Mouse (Mus musculus): ENCODE data around the gene Car7. TPM values are rescaled to one million over a fixed set of nuclear protein-coding genes. Genes with fewer than 3 reads are reported as not detected.

Gene Car7
- total and polyA plus RNA-seq, 3 experiments: 2.4 to 2.9 TPM; not detected in 1

GRCm38 (mm10) chr8:104542160-104542559 lies 7.7 kb downstream of the Car7 start:
- peaks cover 3 to 14% of the 10 kb centered on the region in 2 experiments; a peak in 3 of 4 replicates for H3K4me1 ChIP-seq (ENCODE audit: control insufficient read depth in 1 of 2, insufficient read depth in 2 of 2, low read length in 2 of 2)
- no peak overlapping the region for H3K9ac ChIP-seq (ENCODE audit: control insufficient read depth, low read depth, low read length, poor library complexity, severe bottlenecking)
- H3K79me2 ChIP-seq (ENCODE audit: control insufficient read depth, insufficient read depth, low read length, poor library complexity): no peaks in the 10 kb centered on the region
- TF ChIP-seq CHD2 (IDR thresholded peaks at IDR 0.05; ENCODE audit: low read length) (no peak), TBP (IDR thresholded peaks at IDR 0.05; ENCODE audit: low read depth, low read length) (no peak), ELF1 (IDR thresholded peaks at IDR 0.05; ENCODE audit: low read depth, low read length) (no peak), POLR2A (IDR thresholded peaks at IDR 0.05; ENCODE audit: control insufficient read depth in 1 of 2, insufficient read depth in 1 of 2, low read depth in 1 of 2, low read length in 2 of 2, poor library complexity in 1 of 2) (no peak), ZKSCAN1 (IDR thresholded peaks at IDR 0.05; ENCODE audit: low read depth, low read length) (no peak), GATA1 (IDR thresholded peaks at IDR 0.05; ENCODE audit: low read depth, low read length) (no peak), NRF1 (IDR thresholded peaks at IDR 0.05; ENCODE audit: insufficient read depth, low read depth, low read length, poor library complexity, severe bottlenecking) (no peak), UBTF (IDR thresholded peaks at IDR 0.05; ENCODE audit: borderline replicate concordance, insufficient read depth, low read depth, low read length) (no peak), POLR2AphosphoS2 (IDR thresholded peaks at IDR 0.05; ENCODE audit: low read length) (no peak), CTCF (IDR thresholded peaks at IDR 0.05 in 2 of 3, conservative IDR thresholded peaks at IDR 0.05 in 1 of 3; ENCODE audit: control insufficient read depth in 1 of 3, insufficient read depth in 1 of 3, low read depth in 2 of 3, low read length in 3 of 3, poor library complexity in 1 of 3, severe bottlenecking in 1 of 3) (no peak), SMC3 (IDR thresholded peaks at IDR 0.05; ENCODE audit: low read depth, low read length) (no peak), NELFE (IDR thresholded peaks at IDR 0.05; ENCODE audit: low read depth, low read length) (no peak), CHD1 (IDR thresholded peaks at IDR 0.05; ENCODE audit: low read depth, low read length) (no peak), ZC3H11A (IDR thresholded peaks at IDR 0.05; ENCODE audit: low read depth, low read length) (no peak), BHLHE40 (IDR thresholded peaks at IDR 0.05; ENCODE audit: borderline replicate concordance, low read depth, low read length) (no peak), MEF2A (IDR thresholded peaks at IDR 0.05; ENCODE audit: extremely low read depth, insufficient replicate concordance, low read depth, low read length, poor library complexity, severe bottlenecking) (no peak), MYC (IDR thresholded peaks at IDR 0.05; ENCODE audit: low read depth, low read length) (no peak), RCOR1 (IDR thresholded peaks at IDR 0.05; ENCODE audit: low read depth, low read length) (no peak), RAD21 (IDR thresholded peaks at IDR 0.05; ENCODE audit: low read depth, low read length) (no peak), MXI1 (IDR thresholded peaks at IDR 0.05; ENCODE audit: low read depth, low read length) (no peak)
- H3K27me3 ChIP-seq (ENCODE audit: control insufficient read depth in 1 of 2, insufficient read depth in 2 of 2, low read length in 2 of 2): no peaks in the 10 kb centered on the region
- H3K27ac ChIP-seq (ENCODE audit: control insufficient read depth, low read depth, low read length): no peak overlapping the region
- DNase-seq (ENCODE audit: low read depth, low spot score): no peak
- no peak overlapping the region for H3K4me3 ChIP-seq (ENCODE audit: control insufficient read depth in 1 of 2, insufficient read depth in 1 of 2, low read depth in 2 of 2, low read length in 2 of 2)
- H3K9me3 ChIP-seq (replicated peaks; ENCODE audit: insufficient read depth, low read length): no peaks in the 10 kb centered on the region
- peaks cover 0 to 9% of the 10 kb centered on the region in 2 experiments; a peak in 2 of 4 replicates for H3K36me3 ChIP-seq (ENCODE audit: control insufficient read depth in 1 of 2, insufficient read depth in 2 of 2, low read length in 2 of 2)

GRCm38 (mm10) chr8:104543440-104544045 lies 9.1 kb downstream of the Car7 start:
- no peaks in the 10 kb centered on the region for H3K27me3 ChIP-seq (ENCODE audit: control insufficient read depth in 1 of 2, insufficient read depth in 2 of 2, low read length in 2 of 2)
- no peaks in the 10 kb centered on the region for H3K79me2 ChIP-seq (ENCODE audit: control insufficient read depth, insufficient read depth, low read length, poor library complexity)
- no peak overlapping the region for H3K4me3 ChIP-seq (ENCODE audit: control insufficient read depth in 1 of 2, insufficient read depth in 1 of 2, low read depth in 2 of 2, low read length in 2 of 2)
- TF ChIP-seq CTCF (IDR thresholded peaks at IDR 0.05 in 2 of 3, conservative IDR thresholded peaks at IDR 0.05 in 1 of 3; ENCODE audit: control insufficient read depth in 1 of 3, insufficient read depth in 1 of 3, low read depth in 2 of 3, low read length in 3 of 3, poor library complexity in 1 of 3, severe bottlenecking in 1 of 3): no peak
- no peak for TF ChIP-seq CHD1 (IDR thresholded peaks at IDR 0.05; ENCODE audit: low read depth, low read length)
- no peak for TF ChIP-seq POLR2A (IDR thresholded peaks at IDR 0.05; ENCODE audit: control insufficient read depth in 1 of 2, insufficient read depth in 1 of 2, low read depth in 1 of 2, low read length in 2 of 2, poor library complexity in 1 of 2)
- no peak for TF ChIP-seq ELF1 (IDR thresholded peaks at IDR 0.05; ENCODE audit: low read depth, low read length)
- TF ChIP-seq MAFK (IDR thresholded peaks at IDR 0.05; ENCODE audit: borderline replicate concordance, low read depth, low read length): no peak
- no peak for TF ChIP-seq USF2 (IDR thresholded peaks at IDR 0.05; ENCODE audit: borderline replicate concordance in 1 of 2, insufficient read depth in 1 of 2, low read depth in 1 of 2, low read length in 2 of 2)
- no peak for TF ChIP-seq MAX (IDR thresholded peaks at IDR 0.05; ENCODE audit: low read length)
- no peak for TF ChIP-seq SIN3A (IDR thresholded peaks at IDR 0.05; ENCODE audit: low read length)
- no peak for TF ChIP-seq ZMIZ1 (IDR thresholded peaks at IDR 0.05; ENCODE audit: low read depth, low read length)
- no peak for TF ChIP-seq POLR2AphosphoS2 (IDR thresholded peaks at IDR 0.05; ENCODE audit: low read length)
- TF ChIP-seq GATA1 (IDR thresholded peaks at IDR 0.05; ENCODE audit: low read depth, low read length): no peak
- no peak overlapping the region for H3K9ac ChIP-seq (ENCODE audit: control insufficient read depth, low read depth, low read length, poor library complexity, severe bottlenecking)
- DNase-seq (ENCODE audit: low read depth, low spot score): no peak
- peaks cover 3 to 14% of the 10 kb centered on the region in 2 experiments; a peak in 3 of 4 replicates for H3K4me1 ChIP-seq (ENCODE audit: control insufficient read depth in 1 of 2, insufficient read depth in 2 of 2, low read length in 2 of 2)
- H3K36me3 ChIP-seq (ENCODE audit: control insufficient read depth in 1 of 2, insufficient read depth in 2 of 2, low read length in 2 of 2): peaks cover 0 to 9% of the 10 kb centered on the region in 2 experiments; a peak in 2 of 4 replicates
- H3K9me3 ChIP-seq (replicated peaks; ENCODE audit: insufficient read depth, low read length): no peaks in the 10 kb centered on the region
- H3K27ac ChIP-seq (ENCODE audit: control insufficient read depth, low read depth, low read length): no peak overlapping the region

All from MEL (cell line).